Mouse (Mus musculus) cortical plate, adult 2 months (tissue): Measurements from ENCODE around the gene Dmbx1.

ENCODE experiments used
- CTCF ChIP-seq: fragments of 200-500 bp; IDR thresholded peaks from 2 replicates; pipeline ENCODE4 v1.5.1; 2011; ENCODE audit warnings: mild to moderate bottlenecking, control low read depth, low read length; ENCODE audit not compliant: insufficient read depth; ENCODE audit errors: extremely low read depth
- POLR2A ChIP-seq: fragments of 200-500 bp; IDR thresholded peaks from 2 replicates; pipeline ENCODE4 v1.6.1; 2011; ENCODE audit warnings: mild to moderate bottlenecking, low read length, control low read depth; ENCODE audit not compliant: insufficient read depth; ENCODE audit errors: extremely low read depth

- no peak for TF ChIP-seq CTCF
- TF ChIP-seq POLR2A, result no peak
Measured at GRCm38 (mm10) chr4:115931556-115932088, 8.1 kb downstream of the Dmbx1 start.
